Mouse (Mus musculus): ENCODE data around the gene Tmem121b. TPM values are rescaled to one million over a fixed set of nuclear protein-coding genes. Genes with fewer than 3 reads are reported as not detected.

The Tmem121b gene
- total RNA-seq, 2 experiments from 2014 or later, result not detected

GRCm38 (mm10) chr6:120442171-120442749, 51.3 kb downstream of the Tmem121b start:
- ATAC-seq (replicated peaks; ENCODE audit: low FRiP score, low TSS enrichment, poor library complexity, severe bottlenecking), result no peak

Other genes starting within 250 kb of the Tmem121b start
- not detected in 2 replicates for gene D330020A13Rik, start 199.4 kb downstream of the Tmem121b start, total RNA-seq (2014; fragmentation: Nextera tagmentation)
- gene D330020A13Rik, start 199.4 kb downstream of the Tmem121b start, total RNA-seq (2017), result not detected in 2 replicates
- gene B4galnt3, start 199.2 kb downstream of the Tmem121b start, total RNA-seq (2014; fragmentation: Nextera tagmentation), result 0.15 TPM in 1 of 2 replicates, not detected in the other
- gene B4galnt3, start 199.2 kb downstream of the Tmem121b start, total RNA-seq (2017), result 0.57 TPM in 1 of 2 replicates, not detected in the other
- 42.8 and 49.4 TPM in 2 replicates for gene Kdm5a, start 129.7 kb downstream of the Tmem121b start, total RNA-seq (2014; fragmentation: Nextera tagmentation)
- 165 and 213 TPM in 2 replicates for gene Kdm5a, start 129.7 kb downstream of the Tmem121b start, total RNA-seq (2017)
- gene Ccdc77, start 129.4 kb downstream of the Tmem121b start, total RNA-seq (2014; fragmentation: Nextera tagmentation), result 31.7 and 33.4 TPM in 2 replicates
- gene Ccdc77, start 129.4 kb downstream of the Tmem121b start, total RNA-seq (2017), result 32.6 and 45.6 TPM in 2 replicates
- 34.5 and 40.8 TPM in 2 replicates for gene Il17ra, start 30.6 kb downstream of the Tmem121b start, total RNA-seq (2014; fragmentation: Nextera tagmentation)
- gene Il17ra, start 30.6 kb downstream of the Tmem121b start, total RNA-seq (2017), result 30.4 and 45.9 TPM in 2 replicates
- 18.5 and 24.8 TPM in 2 replicates for gene Hdhd5, start 37.5 kb upstream of the Tmem121b start, total RNA-seq (2014; fragmentation: Nextera tagmentation)
- 10.1 and 18.1 TPM in 2 replicates for gene Hdhd5, start 37.5 kb upstream of the Tmem121b start, total RNA-seq (2017)
- 10.0 and 20.7 TPM in 2 replicates for gene Cecr2, start 172.6 kb upstream of the Tmem121b start, total RNA-seq (2014; fragmentation: Nextera tagmentation)
- 10.9 and 11.8 TPM in 2 replicates for gene Cecr2, start 172.6 kb upstream of the Tmem121b start, total RNA-seq (2017)

All from megakaryocyte-erythroid progenitor cell, adult 5-6 weeks (primary cell).